Mouse (Mus musculus): ENCODE measurements at regions not wholly inside any gene's neighbourhood (a gene's known extent, or its start where the extent isn't known, plus 50 kb on each side); places are given as distances from the start of the nearest gene placed in this dataset.

- Histone ChIP-seq H3K9ac (ENCODE audit: low read length) (no peak overlapping the region), H3K36me3 (ENCODE audit: control insufficient read depth, insufficient read depth, low read length) (no peaks in the 10 kb centered on the region), H3K27ac (ENCODE audit: low read depth, low read length) (no peak overlapping the region), H3K4me3 (ENCODE audit: low read depth, low read length) (no peak overlapping the region), H3K9me3 (ENCODE audit: control insufficient read depth, low read length) (no peaks in the 10 kb centered on the region), H3K4me1 (ENCODE audit: control insufficient read depth, insufficient read depth, low read length) (peaks cover 23% of the 10 kb centered on the region), H3K27me3 (ENCODE audit: control insufficient read depth, insufficient read depth, low read length) (no peaks in the 10 kb centered on the region), H3K4me2 (ENCODE audit: low read depth) (no peak overlapping the region)
- DNase-seq (ENCODE audit: low spot score) (no peak), ATAC-seq (ENCODE audit: insufficient read depth, low FRiP score, low TSS enrichment) (no peak)
- WGBS, result 82% methylated on average over 7 of the region's 7 CpGs
Observed at GRCm38 (mm10) chr4:32177933-32178639, 60.5 kb upstream of the Bach2 start.

- WGBS, result 69% methylated on average over 8 of the region's 8 CpGs
- H3K9me3 ChIP-seq (ENCODE audit: control insufficient read depth, low read length), result no peaks in the 10 kb centered on the region
- peaks cover 22% of the 10 kb centered on the region for H3K4me1 ChIP-seq (ENCODE audit: control insufficient read depth, insufficient read depth, low read length)
- no peaks in the 10 kb centered on the region for H3K27me3 ChIP-seq (ENCODE audit: control insufficient read depth, insufficient read depth, low read length)
- H3K36me3 ChIP-seq (ENCODE audit: control insufficient read depth, insufficient read depth, low read length), result no peaks in the 10 kb centered on the region
- DNase-seq (ENCODE audit: low spot score), result no peak
- H3K4me3 ChIP-seq (ENCODE audit: low read depth, low read length), result no peak overlapping the region
- no peak overlapping the region for H3K4me2 ChIP-seq (ENCODE audit: low read depth)
- H3K9ac ChIP-seq (ENCODE audit: low read length), result no peak overlapping the region
- H3K27ac ChIP-seq (ENCODE audit: low read depth, low read length), result no peak overlapping the region
- ATAC-seq (ENCODE audit: insufficient read depth, low FRiP score, low TSS enrichment), result no peak
Observed at GRCm38 (mm10) chr4:32179707-32180241, 58.8 kb upstream of the Bach2 start.

DNA sequence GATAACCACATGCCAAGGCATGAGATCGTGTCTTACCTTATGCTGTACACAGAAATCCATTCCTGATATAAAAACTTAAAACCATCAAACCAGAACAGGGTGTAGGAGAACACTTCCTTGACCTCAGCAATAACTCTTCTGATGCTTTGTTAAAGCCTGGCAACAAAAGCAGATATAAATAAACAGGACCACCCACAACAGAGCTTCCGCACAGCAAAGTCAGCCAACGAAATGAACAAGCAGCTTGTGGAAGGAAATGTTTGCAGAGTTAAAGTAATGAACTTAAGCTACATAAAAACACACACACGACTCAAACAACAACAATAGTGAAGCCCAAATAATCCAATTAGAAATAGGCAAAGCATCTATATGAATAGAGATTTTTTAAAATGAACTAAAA, 54.8 kb upstream of the Bach2 start:
- WGBS, result 81% methylated on average over 4 of the region's 4 CpGs
- no peaks in the 10 kb centered on the region for H3K9me3 ChIP-seq (ENCODE audit: control insufficient read depth, low read length)
- H3K4me3 ChIP-seq (ENCODE audit: low read depth, low read length), result no peak overlapping the region
- no peak overlapping the region for H3K4me2 ChIP-seq (ENCODE audit: low read depth)
- H3K27me3 ChIP-seq (ENCODE audit: control insufficient read depth, insufficient read depth, low read length), result no peaks in the 10 kb centered on the region
- H3K36me3 ChIP-seq (ENCODE audit: control insufficient read depth, insufficient read depth, low read length), result no peaks in the 10 kb centered on the region
- no peak for DNase-seq (ENCODE audit: low spot score)
- 0 out of 2 replicates have a peak, but pooled peaks cover 4% of the 10 kb centered on the region for H3K4me1 ChIP-seq (ENCODE audit: control insufficient read depth, insufficient read depth, low read length)
- H3K9ac ChIP-seq (ENCODE audit: low read length), result no peak overlapping the region
- no peak overlapping the region for H3K27ac ChIP-seq (ENCODE audit: low read depth, low read length)
- ATAC-seq (ENCODE audit: insufficient read depth, low FRiP score, low TSS enrichment), result no peak

- ATAC-seq (ENCODE audit: insufficient read depth, low FRiP score, low TSS enrichment) (no peak), DNase-seq (ENCODE audit: low spot score) (no peak)
- Histone ChIP-seq H3K4me3 (ENCODE audit: low read depth, low read length) (no peak overlapping the region), H3K4me1 (ENCODE audit: control insufficient read depth, insufficient read depth, low read length) (no peaks in the 10 kb centered on the region), H3K36me3 (ENCODE audit: control insufficient read depth, insufficient read depth, low read length) (no peaks in the 10 kb centered on the region), H3K9me3 (ENCODE audit: control insufficient read depth, low read length) (no peaks in the 10 kb centered on the region), H3K4me2 (ENCODE audit: low read depth) (no peak overlapping the region), H3K9ac (ENCODE audit: low read length) (no peak overlapping the region), H3K27me3 (ENCODE audit: control insufficient read depth, insufficient read depth, low read length) (no peaks in the 10 kb centered on the region), H3K27ac (ENCODE audit: low read depth, low read length) (no peak overlapping the region)
- 81% methylated on average over 10 of the region's 10 CpGs for WGBS
Observed at GRCm38 (mm10) chr4:32185986-32186385, 52.6 kb upstream of the Bach2 start.

DNA sequence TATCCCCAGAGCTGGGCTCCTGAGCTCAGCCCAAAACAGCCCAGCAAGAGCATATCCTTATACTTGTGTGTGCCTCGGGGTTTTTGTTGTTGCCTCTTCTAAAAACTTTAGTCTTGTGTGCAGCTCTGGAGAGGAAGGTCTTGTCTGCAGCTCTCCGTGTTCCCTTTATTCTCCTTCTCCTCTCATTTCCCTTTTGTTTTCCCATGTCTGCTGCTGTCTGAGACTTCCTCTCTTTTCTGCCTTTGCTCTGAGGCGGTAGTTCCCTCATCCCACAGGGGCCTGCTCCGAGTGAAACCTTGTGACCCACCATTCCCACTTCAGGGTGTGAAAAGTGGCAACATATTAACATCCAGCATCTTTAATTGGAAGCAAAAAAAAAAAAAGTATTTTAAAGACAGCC, 51.5 kb upstream of the Bach2 start:
- H3K4me1 ChIP-seq (ENCODE audit: control insufficient read depth, insufficient read depth, low read length), result no peaks in the 10 kb centered on the region
- 61% methylated on average over 4 of the region's 4 CpGs for WGBS
- no peak overlapping the region for H3K27ac ChIP-seq (ENCODE audit: low read depth, low read length)
- ATAC-seq (ENCODE audit: insufficient read depth, low FRiP score, low TSS enrichment) (no peak), DNase-seq (ENCODE audit: low spot score) (no peak)
- no peak overlapping the region for H3K4me3 ChIP-seq (ENCODE audit: low read depth, low read length)
- H3K27me3 ChIP-seq (ENCODE audit: control insufficient read depth, insufficient read depth, low read length), result no peaks in the 10 kb centered on the region
- H3K9ac ChIP-seq (ENCODE audit: low read length), result no peak overlapping the region
- no peak overlapping the region for H3K4me2 ChIP-seq (ENCODE audit: low read depth)
- H3K36me3 ChIP-seq (ENCODE audit: control insufficient read depth, insufficient read depth, low read length), result no peaks in the 10 kb centered on the region
- no peaks in the 10 kb centered on the region for H3K9me3 ChIP-seq (ENCODE audit: control insufficient read depth, low read length)

GRCm38 (mm10) chr4:32188076-32188475, 50.5 kb upstream of the Bach2 start:
- 95% methylated on average over 1 of the region's 1 CpGs for WGBS
- H3K27ac ChIP-seq (ENCODE audit: low read depth, low read length), result no peak overlapping the region
- H3K27me3 ChIP-seq (ENCODE audit: control insufficient read depth, insufficient read depth, low read length), result no peaks in the 10 kb centered on the region
- no peaks in the 10 kb centered on the region for H3K4me1 ChIP-seq (ENCODE audit: control insufficient read depth, insufficient read depth, low read length)
- DNase-seq (ENCODE audit: low spot score) (no peak), ATAC-seq (ENCODE audit: insufficient read depth, low FRiP score, low TSS enrichment) (no peak)
- no peak overlapping the region for H3K9ac ChIP-seq (ENCODE audit: low read length)
- no peaks in the 10 kb centered on the region for H3K36me3 ChIP-seq (ENCODE audit: control insufficient read depth, insufficient read depth, low read length)
- H3K4me2 ChIP-seq (ENCODE audit: low read depth), result no peak overlapping the region
- H3K4me3 ChIP-seq (ENCODE audit: low read depth, low read length), result no peak overlapping the region
- no peaks in the 10 kb centered on the region for H3K9me3 ChIP-seq (ENCODE audit: control insufficient read depth, low read length)

DNA sequence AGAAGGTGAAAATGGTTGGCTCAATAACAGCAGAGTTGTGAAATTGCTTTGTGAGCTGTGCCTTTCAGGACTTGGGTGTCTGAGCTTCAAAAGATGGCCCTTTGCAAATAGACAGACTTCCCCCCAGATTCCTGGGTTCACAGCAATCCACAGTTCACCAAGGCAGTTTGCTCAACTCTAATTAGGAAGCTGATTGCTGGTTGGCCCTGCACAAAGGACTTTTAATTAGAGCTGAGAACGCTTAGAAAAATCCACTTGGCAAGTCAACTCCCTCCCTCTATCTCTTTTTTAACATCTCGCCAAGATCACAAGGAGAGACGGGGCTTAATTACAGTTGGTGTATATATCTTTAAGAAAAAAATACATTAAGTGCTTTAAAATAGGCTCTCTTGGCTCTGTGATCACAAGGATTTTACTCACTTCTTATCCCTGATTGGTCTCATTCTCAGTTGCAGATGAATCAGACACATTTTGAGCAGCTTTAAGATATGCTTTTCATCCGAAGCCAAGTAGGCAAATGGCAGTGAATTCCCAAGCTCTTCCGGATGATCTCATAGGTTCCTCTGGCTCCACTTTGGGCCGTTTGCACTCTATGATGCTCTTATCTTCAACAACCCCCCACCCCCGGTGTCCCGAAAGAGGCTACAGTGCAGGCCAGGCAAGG, 49.7 kb upstream of the Bach2 start:
- ATAC-seq (ENCODE audit: insufficient read depth, low FRiP score, low TSS enrichment), result no peak

More for the DNA sequence above, 49.7 kb upstream of the Bach2 start:
- no peaks in the 10 kb centered on the region for H3K27me3 ChIP-seq (ENCODE audit: control insufficient read depth, insufficient read depth, low read length)
- no peaks in the 10 kb centered on the region for H3K4me1 ChIP-seq (ENCODE audit: control insufficient read depth, insufficient read depth, low read length)
- H3K9ac ChIP-seq (ENCODE audit: low read length), result no peak overlapping the region
- WGBS, result 77% methylated on average over 8 of the region's 8 CpGs
- H3K36me3 ChIP-seq (ENCODE audit: control insufficient read depth, insufficient read depth, low read length), result no peaks in the 10 kb centered on the region
- H3K9me3 ChIP-seq (ENCODE audit: control insufficient read depth, low read length), result no peaks in the 10 kb centered on the region
- H3K27ac ChIP-seq (ENCODE audit: low read depth, low read length), result no peak overlapping the region
- H3K4me2 ChIP-seq (ENCODE audit: low read depth), result no peak overlapping the region
- no peak for DNase-seq (ENCODE audit: low spot score)
- H3K4me3 ChIP-seq (ENCODE audit: low read depth, low read length), result no peak overlapping the region
